8 mouse cellular contexts compared by ENCODE assay signal in genomic region chr11:35668138-35668537, GRCm38 (mm10).
A peak's percentile ranks its signal among the peaks of the same experiment; 100 is the strongest.
DNase-seq lines count a peak whose midpoint lies in the region; ATAC-seq lines count a peak whose summit lies in the region.

No protein-coding gene starts in this region.

- DNase-seq in adrenal gland, adult (ENCODE audit: inconsistent age in 2 of 2, low spot score in 1 of 2) = peak; percentile 82 to 91
- DNase-seq in adrenal gland, postnatal 4 days (ENCODE audit: low spot score in 2 of 2) = no peak
- peak; percentile 44 to 71 for DNase-seq in left cerebral cortex, postnatal 14 days (ENCODE audit: low spot score in 2 of 2)
- DNase-seq in left cerebral cortex, adult 18-20 months (ENCODE audit: low spot score in 2 of 2) = no peak
- peak; percentile 86 for DNase-seq in brain, adult 2 months (ENCODE audit: low read depth, low spot score)
- peak; percentile 10 for DNase-seq in large intestine, adult 2 months (ENCODE audit: low read depth, low spot score)
- no peak for DNase-seq in thymus, postnatal 4 days

- no peak for ATAC-seq in monocyte, adult 5-6 weeks (replicated peaks; ENCODE audit: insufficient number of reproducible peaks, low FRiP score, low TSS enrichment, poor library complexity, severe bottlenecking)

- 39% methylated on average over 3 of the region's 3 CpGs for WGBS in large intestine, adult 2 months

- intact Hi-C loops in left cerebral cortex, postnatal 14 days (cut with DNase I) = loop anchor here (10.0 kb wide), 1 partner anchor 823 kb away; no protein-coding TSS in a partner anchor

Comparison
In these comparisons a context has a peak if more than half of its experiments do, and no peak if none do; other contexts are left out.
1. DNase-seq: peak in adrenal gland, adult (2 of 2), left cerebral cortex, postnatal 14 days (2 of 2), brain, adult 2 months (single experiment) and large intestine, adult 2 months (single experiment); none in adrenal gland, postnatal 4 days (0 of 2), left cerebral cortex, adult 18-20 months (0 of 2) and thymus, postnatal 4 days (single experiment).